Mouse (Mus musculus): ENCODE data around the gene Elmo2.

Elmo2 gene

GRCm38 (mm10) chr2:165329703-165330102 is 3.4 kb upstream of the Elmo2 start:
- Histone ChIP-seq H3K9me3 (ENCODE audit: low read length) (no peaks in the 10 kb centered on the region), H3K36me3 (ENCODE audit: insufficient read depth, low read length) (no peaks in the 10 kb centered on the region), H3K4me3 (replicated peaks; ENCODE audit: low read length) (no peak overlapping the region), H3K4me1 (replicated peaks; ENCODE audit: low read depth, low read length) (peaks cover 25% of the 10 kb centered on the region), H3K27me3 (ENCODE audit: insufficient read depth, low read length) (peaks cover 13% of the 10 kb centered on the region)
- TF ChIP-seq POU5F1 (IDR thresholded peaks at IDR 0.05; ENCODE audit: borderline replicate concordance, low read length): no peak
- no peak for TF ChIP-seq CTCF (conservative IDR thresholded peaks at IDR 0.05; ENCODE audit: low read length)
- TF ChIP-seq NANOG (IDR thresholded peaks at IDR 0.05; ENCODE audit: borderline replicate concordance, low read length): no peak

GRCm38 (mm10) chr2:165328746-165329145 is 2.5 kb upstream of the Elmo2 start:
- no peak for TF ChIP-seq CTCF (conservative IDR thresholded peaks at IDR 0.05; ENCODE audit: low read length)
- no peak for TF ChIP-seq POU5F1 (IDR thresholded peaks at IDR 0.05; ENCODE audit: borderline replicate concordance, low read length)
- TF ChIP-seq NANOG (IDR thresholded peaks at IDR 0.05; ENCODE audit: borderline replicate concordance, low read length): no peak
- H3K9me3 ChIP-seq (ENCODE audit: low read length): no peaks in the 10 kb centered on the region

GRCm38 (mm10) chr2:165327386-165327785 is 1.1 kb upstream of the Elmo2 start:
- peaks cover 8% of the 10 kb centered on the region; the same call in 1 of the 2 replicates for H3K36me3 ChIP-seq (ENCODE audit: insufficient read depth, low read length)
- TF ChIP-seq POU5F1 (IDR thresholded peaks at IDR 0.05; ENCODE audit: borderline replicate concordance, low read length) (no peak), NANOG (IDR thresholded peaks at IDR 0.05; ENCODE audit: borderline replicate concordance, low read length) (no peak), CTCF (conservative IDR thresholded peaks at IDR 0.05; ENCODE audit: low read length) (no peak)
- peaks cover 13% of the 10 kb centered on the region for H3K27me3 ChIP-seq (ENCODE audit: insufficient read depth, low read length)
- H3K9me3 ChIP-seq (ENCODE audit: low read length): no peaks in the 10 kb centered on the region
- peak overlapping the region; percentile 91 for H3K4me3 ChIP-seq (replicated peaks; ENCODE audit: low read length)
- H3K4me1 ChIP-seq (replicated peaks; ENCODE audit: low read depth, low read length): peaks cover 42% of the 10 kb centered on the region

More at GRCm38 (mm10) chr2:165328746-165329145, 2.5 kb upstream of the Elmo2 start:
- H3K4me3 ChIP-seq (replicated peaks; ENCODE audit: low read length): no peak overlapping the region
- peaks cover 34% of the 10 kb centered on the region for H3K4me1 ChIP-seq (replicated peaks; ENCODE audit: low read depth, low read length)
- peaks cover 2% of the 10 kb centered on the region; the same call in 1 of the 2 replicates for H3K36me3 ChIP-seq (ENCODE audit: insufficient read depth, low read length)
- peaks cover 13% of the 10 kb centered on the region for H3K27me3 ChIP-seq (ENCODE audit: insufficient read depth, low read length)

- Histone ChIP-seq H3K36me3 (ENCODE audit: insufficient read depth, low read length) (peaks cover 15% of the 10 kb centered on the region), H3K4me1 (replicated peaks; ENCODE audit: low read depth, low read length) (peaks cover 57% of the 10 kb centered on the region), H3K4me3 (replicated peaks; ENCODE audit: low read length) (peak overlapping the region; percentile 91), H3K9me3 (ENCODE audit: low read length) (no peaks in the 10 kb centered on the region), H3K27me3 (ENCODE audit: insufficient read depth, low read length) (peaks cover 13% of the 10 kb centered on the region)
- TF ChIP-seq CTCF (conservative IDR thresholded peaks at IDR 0.05; ENCODE audit: low read length) (no peak), POU5F1 (IDR thresholded peaks at IDR 0.05; ENCODE audit: borderline replicate concordance, low read length) (no peak), NANOG (IDR thresholded peaks at IDR 0.05; ENCODE audit: borderline replicate concordance, low read length) (no peak)
Observed at GRCm38 (mm10) chr2:165325521-165326303, 567 bp downstream of the Elmo2 start.

GRCm38 (mm10) chr2:165323928-165324327 is 2.4 kb downstream of the Elmo2 start:
- Histone ChIP-seq H3K4me3 (replicated peaks; ENCODE audit: low read length) (no peak overlapping the region), H3K9me3 (ENCODE audit: low read length) (no peaks in the 10 kb centered on the region), H3K36me3 (ENCODE audit: insufficient read depth, low read length) (peaks cover 15% of the 10 kb centered on the region), H3K27me3 (ENCODE audit: insufficient read depth, low read length) (0 out of 2 replicates have a peak, but pooled peaks cover 3% of the 10 kb centered on the region), H3K4me1 (replicated peaks; ENCODE audit: low read depth, low read length) (peaks cover 62% of the 10 kb centered on the region)
- TF ChIP-seq CTCF (conservative IDR thresholded peaks at IDR 0.05; ENCODE audit: low read length) (no peak), POU5F1 (IDR thresholded peaks at IDR 0.05; ENCODE audit: borderline replicate concordance, low read length) (no peak), NANOG (IDR thresholded peaks at IDR 0.05; ENCODE audit: borderline replicate concordance, low read length) (no peak)

- Histone ChIP-seq H3K9me3 (ENCODE audit: low read length) (no peaks in the 10 kb centered on the region), H3K36me3 (ENCODE audit: insufficient read depth, low read length) (peaks cover 17% of the 10 kb centered on the region), H3K27me3 (ENCODE audit: insufficient read depth, low read length) (no peaks in the 10 kb centered on the region), H3K4me3 (replicated peaks; ENCODE audit: low read length) (peak overlapping the region; percentile 5; the same call in 1 of the 2 replicates), H3K4me1 (replicated peaks; ENCODE audit: low read depth, low read length) (peaks cover 64% of the 10 kb centered on the region)
- TF ChIP-seq CTCF (conservative IDR thresholded peaks at IDR 0.05; ENCODE audit: low read length): no peak
- no peak for TF ChIP-seq NANOG (IDR thresholded peaks at IDR 0.05; ENCODE audit: borderline replicate concordance, low read length)
- no peak for TF ChIP-seq POU5F1 (IDR thresholded peaks at IDR 0.05; ENCODE audit: borderline replicate concordance, low read length)
Observed at GRCm38 (mm10) chr2:165323484-165323883, 2.8 kb downstream of the Elmo2 start.

GRCm38 (mm10) chr2:165321981-165322735 is 4.1 kb downstream of the Elmo2 start:
- Histone ChIP-seq H3K4me1 (replicated peaks; ENCODE audit: low read depth, low read length) (peaks cover 75% of the 10 kb centered on the region), H3K27me3 (ENCODE audit: insufficient read depth, low read length) (no peaks in the 10 kb centered on the region), H3K36me3 (ENCODE audit: insufficient read depth, low read length) (peaks cover 21% of the 10 kb centered on the region), H3K9me3 (ENCODE audit: low read length) (no peaks in the 10 kb centered on the region), H3K4me3 (replicated peaks; ENCODE audit: low read length) (peak overlapping the region; percentile 29; the same call in 1 of the 2 replicates)
- no peak for TF ChIP-seq NANOG (IDR thresholded peaks at IDR 0.05; ENCODE audit: borderline replicate concordance, low read length)
- TF ChIP-seq POU5F1 (IDR thresholded peaks at IDR 0.05; ENCODE audit: borderline replicate concordance, low read length): no peak
- TF ChIP-seq CTCF (conservative IDR thresholded peaks at IDR 0.05; ENCODE audit: low read length): no peak

- Histone ChIP-seq H3K9me3 (ENCODE audit: low read length) (no peaks in the 10 kb centered on the region), H3K4me3 (replicated peaks; ENCODE audit: low read length) (peak overlapping the region; percentile 29; the same call in 1 of the 2 replicates), H3K4me1 (replicated peaks; ENCODE audit: low read depth, low read length) (peaks cover 78% of the 10 kb centered on the region), H3K27me3 (ENCODE audit: insufficient read depth, low read length) (no peaks in the 10 kb centered on the region), H3K36me3 (ENCODE audit: insufficient read depth, low read length) (peaks cover 22% of the 10 kb centered on the region)
- TF ChIP-seq POU5F1 (IDR thresholded peaks at IDR 0.05; ENCODE audit: borderline replicate concordance, low read length): no peak
- no peak for TF ChIP-seq CTCF (conservative IDR thresholded peaks at IDR 0.05; ENCODE audit: low read length)
- no peak for TF ChIP-seq NANOG (IDR thresholded peaks at IDR 0.05; ENCODE audit: borderline replicate concordance, low read length)
Observed at GRCm38 (mm10) chr2:165321381-165321888, 4.8 kb downstream of the Elmo2 start.

All from E14TG2a.4 (cell line).